Comparison of ENCODE assay signal across 11 mouse cellular contexts in the genomic region with DNA sequence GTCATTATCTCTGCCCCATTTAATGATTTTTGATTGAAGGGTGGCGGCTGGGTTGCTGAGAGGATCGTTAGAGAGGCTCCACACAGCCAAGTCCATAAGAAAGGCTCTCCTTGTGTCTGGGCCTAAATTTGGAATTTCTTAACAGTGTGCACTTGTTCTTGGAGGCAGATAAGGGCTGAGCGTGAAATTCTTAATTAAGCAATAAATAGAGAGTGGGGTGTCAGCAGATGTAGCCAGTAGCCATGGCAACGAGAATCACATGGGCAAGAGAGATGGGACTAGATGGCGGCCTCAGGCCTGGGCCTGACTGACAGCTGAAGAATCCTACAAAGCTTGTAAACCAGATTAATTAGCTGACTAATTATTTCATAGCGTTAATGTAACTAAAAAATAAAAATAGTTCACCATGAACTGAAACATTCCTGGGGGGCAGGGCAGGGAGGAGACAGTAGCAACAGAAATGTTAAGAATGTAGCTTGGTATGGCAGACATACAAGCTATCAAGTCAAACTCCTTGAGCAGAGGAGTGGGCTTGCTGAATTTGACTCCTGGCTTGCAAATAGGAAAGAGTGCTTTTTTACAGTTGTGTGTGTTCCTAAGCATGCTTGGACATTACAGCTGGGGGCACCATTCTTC.
DNase-seq lines count a peak whose midpoint lies in the region; ATAC-seq and TF ChIP-seq lines count a peak whose summit lies in the region.
"Had no signal": no experiment of that assay in that cellular context is flagged by ENCODE, and none has a peak within 500 bp of the region (broad histone marks: within the 10 kb centered on the region; RNA-seq: fewer than 3 reads in every experiment).

No protein-coding gene starts in this region.

- H3K27me3 ChIP-seq in forebrain, embryonic 10.5 days (ENCODE audit: poor library complexity, severe bottlenecking): peaks cover 75% of the 10 kb centered on the region
- H3K27me3 ChIP-seq in midbrain, postnatal 0 days (ENCODE audit: insufficient read depth, low read length): no peaks in the 10 kb centered on the region
- H3K27me3 ChIP-seq in lung, postnatal 0 days (replicated peaks; ENCODE audit: insufficient read depth, low read length): no peaks in the 10 kb centered on the region
- H3K27me3 ChIP-seq: lung, embryonic 15.5 days had no signal

- H3K4me3 ChIP-seq in forebrain, embryonic 10.5 days: no peak overlapping the region
- no peak overlapping the region for H3K4me3 ChIP-seq in midbrain, postnatal 0 days (ENCODE audit: low read depth, low read length)
- no peak overlapping the region for H3K4me3 ChIP-seq in lung, postnatal 0 days (ENCODE audit: low read depth, low read length)
- H3K4me3 ChIP-seq: lung, embryonic 15.5 days had no signal

- peak; percentile 80 for DNase-seq in embryo, embryonic 10.5 days (ENCODE audit: low spot score)
- DNase-seq in forebrain, embryonic 10.5 days (ENCODE audit: extremely low spot score, low spot score): peak; percentile 37
- DNase-seq in layer of hippocampus, adult 18-20 months (ENCODE audit: low spot score in 2 of 2): peak; percentile 9 to 47
- DNase-seq in midbrain, postnatal 0 days (ENCODE audit: low spot score): peak; percentile 84
- DNase-seq in spleen, postnatal 10 days (ENCODE audit: low spot score in 2 of 2): no peak
- DNase-seq in lung, postnatal 0 days (ENCODE audit: low spot score): no peak
- no peak for DNase-seq in spleen, postnatal 14 days (ENCODE audit: low spot score in 2 of 2)
- DNase-seq: heart, postnatal 14 days; thymus, adult 18-20 months had no signal

- peaks cover 23% of the 10 kb centered on the region for H3K4me1 ChIP-seq in forebrain, embryonic 10.5 days
- no peaks in the 10 kb centered on the region for H3K4me1 ChIP-seq in midbrain, postnatal 0 days (ENCODE audit: insufficient read depth, low read length)
- no peaks in the 10 kb centered on the region for H3K4me1 ChIP-seq in lung, postnatal 0 days (ENCODE audit: insufficient read depth, low read depth, low read length)
- H3K4me1 ChIP-seq: lung, embryonic 15.5 days had no signal

- WGBS in forebrain, embryonic 10.5 days: 30% methylated on average over 6 of the region's 6 CpGs
- 14% methylated on average over 6 of the region's 6 CpGs for WGBS in midbrain, postnatal 0 days
- WGBS in lung, postnatal 0 days: 73% methylated on average over 6 of the region's 6 CpGs

- H3K4me2 ChIP-seq in midbrain, postnatal 0 days (ENCODE audit: low read depth, low read length, poor library complexity, severe bottlenecking): no peak overlapping the region
- no peak overlapping the region for H3K4me2 ChIP-seq in lung, postnatal 0 days (replicated peaks; ENCODE audit: low read depth, low read length)
- H3K4me2 ChIP-seq: lung, embryonic 15.5 days had no signal

- no peak overlapping the region for H3K9ac ChIP-seq in midbrain, postnatal 0 days (replicated peaks; ENCODE audit: low read length, poor library complexity, severe bottlenecking)
- no peak overlapping the region for H3K9ac ChIP-seq in lung, postnatal 0 days (replicated peaks; ENCODE audit: low read depth)
- H3K9ac ChIP-seq: lung, embryonic 15.5 days had no signal

- no peaks in the 10 kb centered on the region for H3K36me3 ChIP-seq in forebrain, embryonic 10.5 days (replicated peaks)
- H3K36me3 ChIP-seq in midbrain, postnatal 0 days (ENCODE audit: insufficient read depth, low read length): no peaks in the 10 kb centered on the region
- no peaks in the 10 kb centered on the region for H3K36me3 ChIP-seq in lung, postnatal 0 days (ENCODE audit: insufficient read depth, low read length)
- H3K36me3 ChIP-seq: G1E; lung, embryonic 15.5 days had no signal

- peak overlapping the region; percentile 17 for H3K27ac ChIP-seq in forebrain, embryonic 10.5 days
- H3K27ac ChIP-seq in midbrain, postnatal 0 days (ENCODE audit: low read depth, low read length): 0 out of 2 replicates have a peak overlapping the region, but pooled peaks have one; percentile 47
- H3K27ac ChIP-seq in lung, postnatal 0 days (ENCODE audit: low read length): no peak overlapping the region
- H3K27ac ChIP-seq: lung, embryonic 15.5 days had no signal

- peak; percentile 91 for ATAC-seq in midbrain, postnatal 0 days (ENCODE audit: low FRiP score)
- no peak for ATAC-seq in lung, postnatal 0 days

- no peak for TF ChIP-seq CTCF in midbrain, postnatal 0 days (IDR thresholded peaks at IDR 0.05)
- TF ChIP-seq CTCF in lung, postnatal 0 days (IDR thresholded peaks at IDR 0.05): no peak

- no peaks in the 10 kb centered on the region for H3K9me3 ChIP-seq in forebrain, embryonic 10.5 days
- H3K9me3 ChIP-seq in midbrain, postnatal 0 days (ENCODE audit: low read length): no peaks in the 10 kb centered on the region
- H3K9me3 ChIP-seq in lung, postnatal 0 days (ENCODE audit: low read length): no peaks in the 10 kb centered on the region
- H3K9me3 ChIP-seq: G1E; lung, embryonic 15.5 days had no signal

- no peak for TF ChIP-seq EP300 in lung, postnatal 0 days (IDR thresholded peaks at IDR 0.05)

Comparison
In these comparisons a context has a peak if more than half of its experiments do, and no peak if none do; other contexts are left out.
1. DNase-seq: peak in embryo, embryonic 10.5 days (single experiment), forebrain, embryonic 10.5 days (single experiment), layer of hippocampus, adult 18-20 months (2 of 2) and midbrain, postnatal 0 days (single experiment); none in spleen, postnatal 10 days (0 of 2), lung, postnatal 0 days (single experiment) and spleen, postnatal 14 days (0 of 2).